Mouse (Mus musculus) megakaryocyte, adult 5-6 weeks (primary cell): Measurements from ENCODE around the gene Dok3. TPM values are rescaled to one million over a fixed set of nuclear protein-coding genes. Genes with fewer than 3 reads are reported as not detected.
A peak's percentile ranks its signal among the peaks of the same experiment; 100 is the strongest.

Experiments used
- ATAC-seq: 2 replicates; pipeline ENCODE4 v1.8.0; 2016; ENCODE audit warnings: mild to moderate bottlenecking, inconsistent platforms; ENCODE audit not compliant: poor library complexity, severe bottlenecking
- total RNA-seq, 2 experiments: library from RNA; stranded (forward) in 1 of 2; stranded (reverse) in 1 of 2; fragments of 153-499, 151-499 nt in 1 of 2; fragments of 221-1000, 200-1000 nt in 1 of 2; gene quantifications; 2 replicates each; pipeline versions ENCODE4 v1.2.3 to v1.2.4; 2015 to 2017

Dok3 gene
- total RNA-seq, 2 experiments from 2014 or later = 80.6 to 88.6 TPM

DNA sequence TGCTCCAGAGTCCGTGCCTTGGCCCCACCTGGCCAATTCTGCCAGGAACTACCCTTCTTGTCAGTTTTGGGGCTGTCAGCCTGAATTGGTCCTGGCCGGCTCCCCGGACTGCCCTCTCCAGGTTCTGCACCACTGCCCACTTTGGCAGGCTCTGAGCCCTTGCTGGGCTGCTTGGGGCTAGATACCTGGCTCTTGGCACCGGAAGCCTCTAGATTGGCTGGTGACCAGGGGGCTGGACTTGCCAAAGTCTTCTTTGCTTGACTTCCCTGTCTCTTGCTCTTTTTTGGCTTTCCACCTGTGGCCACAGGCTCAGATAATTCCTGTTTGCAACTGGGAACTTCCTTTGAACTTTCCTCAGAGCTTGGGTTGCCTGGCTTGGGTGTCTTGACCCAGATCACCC, 13.8 kb upstream of the Dok3 start:
- no peak for ATAC-seq

DNA sequence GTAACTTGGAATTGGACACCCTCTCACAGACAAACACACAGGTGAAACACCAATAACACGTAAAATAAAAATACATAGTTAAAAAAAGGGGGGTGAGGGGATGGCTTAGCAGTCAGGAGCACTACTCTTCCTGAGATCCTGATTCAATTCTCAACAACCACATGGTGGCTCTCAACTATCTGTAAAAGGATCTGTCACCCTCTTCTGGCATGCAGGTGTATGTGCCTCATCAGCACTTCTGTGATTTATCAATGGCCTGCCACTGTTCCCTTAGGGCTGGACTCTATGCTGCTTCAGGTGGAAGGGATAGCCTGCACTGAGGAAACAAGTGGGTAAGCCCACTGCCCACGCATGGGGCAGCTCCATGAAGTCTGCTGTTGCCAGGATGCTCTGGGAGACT, 11.8 kb upstream of the Dok3 start:
- no peak for ATAC-seq

DNA sequence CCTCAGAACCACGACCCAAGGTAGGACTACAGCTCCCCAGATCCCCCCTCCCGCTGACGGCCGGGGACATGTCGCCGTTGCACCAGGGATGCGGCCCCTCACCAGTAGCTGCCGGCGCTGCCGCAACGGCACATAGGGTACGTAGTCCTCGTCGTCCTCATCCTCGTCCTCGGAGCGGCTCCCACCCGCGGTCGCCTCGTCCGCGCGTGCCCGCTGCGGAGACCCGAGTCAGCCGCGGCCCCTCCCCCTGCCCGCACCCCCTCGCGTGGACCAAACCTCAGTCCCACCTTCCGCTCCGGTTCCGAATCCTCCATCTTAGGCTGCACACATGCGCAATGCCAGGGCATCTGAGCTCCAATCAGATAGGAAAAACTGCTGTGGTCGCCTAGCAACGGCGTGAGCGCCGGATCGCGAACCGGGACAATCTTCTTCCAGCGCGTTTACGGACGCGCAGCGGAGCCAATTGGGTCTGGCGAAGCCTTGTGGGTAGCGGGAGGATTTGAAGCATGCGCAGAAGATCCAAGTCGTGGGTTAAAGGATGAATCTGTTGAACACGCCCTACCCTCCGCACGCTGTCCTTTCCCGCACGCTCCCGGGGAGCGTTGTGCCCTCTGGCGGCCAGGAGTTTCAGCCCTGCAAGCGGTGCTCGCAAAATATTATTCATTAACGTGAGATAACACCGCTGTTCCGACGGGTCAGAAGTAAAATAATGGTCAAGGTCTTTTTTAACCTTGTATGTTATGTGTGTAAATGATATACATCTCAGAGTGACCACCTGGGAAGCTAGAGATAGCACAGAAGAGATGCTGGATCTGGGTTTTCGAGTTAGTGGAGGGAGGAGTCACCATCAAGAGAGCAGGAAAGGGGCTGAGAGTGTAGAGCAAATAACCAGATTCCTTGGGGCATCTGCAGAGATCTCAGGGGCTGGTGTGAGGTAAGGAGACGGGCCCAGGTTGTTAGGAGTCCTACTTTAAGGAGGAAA, 7.4 kb upstream of the Dok3 start, which contains the start of gene Ddx41:
TSS of gene Ddx41 (minus strand) at position 465 of the 982 bp plus-strand sequence.
- ATAC-seq = peak; percentile 97

DNA sequence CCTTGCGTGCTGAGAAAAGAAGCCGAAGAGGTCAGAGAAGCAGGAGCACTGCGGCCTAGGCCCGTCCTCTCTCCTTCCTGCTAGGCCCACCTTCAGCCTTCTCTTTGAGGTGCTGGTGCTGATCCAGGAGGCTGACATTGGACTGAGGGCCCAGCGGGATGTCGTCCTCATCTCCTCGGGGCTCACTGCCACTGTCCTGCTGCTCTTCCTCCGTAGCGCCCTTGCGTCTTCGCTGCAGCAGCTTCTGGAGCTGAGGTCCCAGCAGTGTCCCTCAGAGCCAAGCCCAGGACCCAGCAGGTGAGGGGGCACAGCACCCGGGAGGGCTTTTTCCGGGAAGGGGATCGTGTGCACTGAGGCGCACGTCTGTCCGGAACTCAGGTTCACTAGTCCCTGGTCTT, 6.7 kb upstream of the Dok3 start:
- ATAC-seq = no peak

DNA sequence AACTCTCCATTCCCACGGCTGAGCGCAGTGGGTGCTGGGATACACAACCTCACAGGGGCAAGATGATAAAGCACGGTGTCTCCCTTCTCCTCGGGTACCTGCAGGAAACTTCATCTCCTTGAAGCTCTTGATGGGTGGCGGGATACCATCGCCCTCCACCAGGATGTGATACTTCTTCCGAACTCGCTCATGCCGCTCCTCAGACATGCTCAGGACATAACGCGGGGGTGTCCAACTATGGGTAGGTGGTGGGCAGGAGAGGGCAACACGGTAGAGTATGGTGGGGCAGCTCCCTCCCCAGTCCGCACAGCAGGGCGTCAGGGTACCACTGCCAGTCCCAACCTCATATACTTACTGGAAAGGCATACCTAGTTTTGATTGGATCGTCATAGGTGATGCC, 6.1 kb upstream of the Dok3 start:
- ATAC-seq = no peak

DNA sequence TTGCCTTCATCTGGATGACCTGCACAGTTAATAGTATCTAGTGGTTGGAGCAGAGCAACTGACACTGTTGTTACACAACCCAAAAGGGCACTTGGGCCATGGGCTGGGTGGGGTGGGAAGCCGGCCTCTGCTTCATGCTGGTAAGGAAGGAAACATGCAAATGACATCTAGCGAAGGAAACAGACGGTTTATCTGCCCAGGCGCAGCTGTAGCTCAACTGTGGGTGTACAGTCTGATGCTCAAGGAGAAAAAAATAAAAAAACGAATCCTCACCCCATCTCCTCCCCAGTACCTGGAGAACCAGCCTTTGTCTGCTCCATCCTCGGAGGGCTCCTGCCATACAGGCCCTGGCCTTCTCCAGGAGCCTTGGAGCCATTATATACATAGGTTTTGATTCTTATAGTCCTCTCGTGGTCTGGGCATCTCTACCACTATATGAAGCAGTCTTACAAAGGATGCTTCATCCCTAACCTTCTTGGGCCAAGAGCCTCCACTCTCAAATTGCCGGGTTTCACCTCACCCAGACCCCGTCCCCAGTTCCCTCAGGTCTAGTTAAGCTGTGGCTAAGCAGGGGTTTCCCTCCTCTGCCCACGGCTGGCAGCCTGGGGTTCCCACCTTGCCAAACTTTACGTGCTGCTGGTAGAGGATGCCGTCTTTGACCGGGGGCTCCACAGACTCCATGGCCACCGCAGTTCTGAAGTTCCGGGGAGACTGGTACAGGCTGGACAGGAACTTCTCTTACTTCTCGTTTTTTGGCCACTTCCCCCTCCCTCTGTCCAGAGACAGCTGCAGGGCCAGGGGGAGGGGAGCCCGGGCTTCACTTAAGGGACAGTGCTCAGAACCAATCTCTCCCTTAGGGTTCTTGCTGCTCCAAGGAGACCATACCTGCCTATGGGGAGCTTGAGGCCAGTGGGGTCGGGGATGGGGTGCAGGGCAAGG, 993 bp downstream of the Dok3 start:
- ATAC-seq = peak; percentile 69

DNA sequence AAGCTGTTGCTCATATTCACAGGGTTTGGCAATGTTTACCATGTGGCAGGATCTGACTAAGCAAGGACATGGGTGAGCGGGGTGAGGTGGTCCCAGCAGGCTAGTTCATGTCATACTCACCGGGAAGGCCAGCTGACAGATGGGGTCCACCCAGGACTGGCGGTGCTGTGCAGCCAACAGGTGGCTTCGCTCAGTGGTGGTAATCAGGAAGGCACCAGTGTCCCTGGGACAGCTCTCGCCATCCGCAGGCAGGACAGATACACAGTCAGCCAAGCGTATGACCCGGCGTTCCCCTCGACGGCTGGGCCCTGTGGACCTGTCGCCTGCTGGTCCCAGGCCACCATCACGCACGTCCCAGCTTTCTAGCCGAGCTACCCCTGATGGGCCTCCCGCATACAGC, 1.9 kb downstream of the Dok3 start:
- ATAC-seq = no peak

DNA sequence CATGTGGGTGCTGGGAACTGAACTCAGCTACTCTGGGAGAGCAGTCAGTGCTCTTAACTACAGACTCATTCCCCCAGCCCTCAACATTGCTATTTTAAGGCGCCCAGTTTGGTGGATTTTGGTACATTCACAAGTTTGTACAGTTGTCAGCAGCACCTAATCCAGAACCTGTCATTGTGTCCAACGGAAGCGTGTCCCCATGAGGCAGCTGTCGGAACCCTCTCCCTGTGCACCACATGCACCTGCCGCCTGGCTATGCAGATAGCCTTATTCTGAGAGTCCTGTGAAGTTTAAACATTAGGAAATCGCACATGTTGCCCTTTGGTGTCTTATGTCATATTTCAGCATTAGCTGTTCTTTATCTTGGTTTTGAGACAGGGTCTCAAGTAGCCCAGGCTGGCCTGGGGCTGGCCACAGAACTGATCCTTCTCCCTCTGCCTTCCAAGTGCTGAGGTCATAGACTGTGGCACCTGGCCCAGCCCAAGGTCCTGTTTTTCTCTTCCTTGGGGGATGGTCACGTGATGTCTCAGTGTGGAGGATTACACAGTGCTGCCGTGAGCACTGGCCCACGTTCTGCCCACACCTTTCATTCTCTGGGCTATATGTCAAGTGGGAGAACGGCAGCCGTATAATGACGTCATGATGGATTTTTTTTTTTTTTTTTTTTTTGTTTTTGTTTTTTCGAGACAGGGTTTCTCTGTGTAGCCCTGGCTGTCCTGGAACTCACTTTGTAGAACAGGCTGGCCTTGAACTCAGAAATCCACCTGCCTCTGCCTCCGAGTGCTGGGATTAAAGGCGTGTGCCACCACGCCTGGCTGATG, 3.2 kb downstream of the Dok3 start:
- ATAC-seq = peak; percentile 22

DNA sequence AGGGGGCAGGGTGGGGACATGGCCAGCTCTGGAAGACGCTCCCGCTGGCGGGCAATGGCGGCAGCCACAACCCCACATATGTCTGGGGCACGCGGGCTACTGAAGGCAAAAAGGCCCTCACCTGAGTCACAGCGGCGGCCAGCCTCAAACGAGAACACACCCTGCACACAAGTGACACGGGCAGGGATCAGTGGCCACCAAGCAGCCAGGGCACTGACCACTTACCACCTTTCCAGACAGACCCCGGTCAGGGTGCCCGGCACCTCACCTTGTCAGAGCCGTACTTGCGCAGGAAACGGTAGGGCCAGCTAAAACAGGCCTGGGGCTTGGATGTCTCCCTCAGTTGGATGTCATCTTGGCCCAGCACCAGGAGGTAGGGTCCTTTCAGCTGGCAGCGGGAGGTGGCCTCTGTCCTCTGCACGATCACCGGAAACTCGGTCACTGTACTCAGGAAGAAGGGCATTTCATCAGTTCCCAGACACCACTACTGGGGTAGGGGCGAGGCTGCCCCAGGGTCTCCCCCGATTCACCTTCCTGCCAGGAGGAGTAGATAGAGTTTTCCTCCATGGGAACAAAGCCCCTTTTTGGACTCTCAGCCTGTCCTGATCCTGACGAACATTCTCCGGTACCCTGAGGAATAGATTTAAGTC, 5.0 kb downstream of the Dok3 start:
- no peak for ATAC-seq

DNA sequence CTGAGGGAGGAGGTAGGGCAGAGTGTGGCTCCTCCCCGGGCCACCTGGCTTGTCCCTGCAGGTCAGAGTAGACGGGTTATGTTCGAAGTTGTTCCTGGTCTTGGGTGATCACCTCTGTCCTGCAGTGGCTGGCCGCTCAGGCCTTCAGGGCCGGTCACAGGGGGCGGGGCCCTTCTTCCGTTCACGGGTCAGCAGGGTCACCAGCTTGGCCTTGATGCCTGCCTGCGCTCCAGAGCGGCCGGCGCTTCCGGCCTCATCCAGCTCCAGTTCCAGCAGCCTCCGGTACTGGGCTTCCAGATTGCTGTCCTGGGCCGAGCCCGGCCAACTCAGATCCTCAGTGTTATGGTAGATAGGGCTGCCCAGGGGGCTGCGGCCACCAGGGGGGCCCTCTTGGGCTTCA, 5.8 kb downstream of the Dok3 start:
- ATAC-seq = no peak

DNA sequence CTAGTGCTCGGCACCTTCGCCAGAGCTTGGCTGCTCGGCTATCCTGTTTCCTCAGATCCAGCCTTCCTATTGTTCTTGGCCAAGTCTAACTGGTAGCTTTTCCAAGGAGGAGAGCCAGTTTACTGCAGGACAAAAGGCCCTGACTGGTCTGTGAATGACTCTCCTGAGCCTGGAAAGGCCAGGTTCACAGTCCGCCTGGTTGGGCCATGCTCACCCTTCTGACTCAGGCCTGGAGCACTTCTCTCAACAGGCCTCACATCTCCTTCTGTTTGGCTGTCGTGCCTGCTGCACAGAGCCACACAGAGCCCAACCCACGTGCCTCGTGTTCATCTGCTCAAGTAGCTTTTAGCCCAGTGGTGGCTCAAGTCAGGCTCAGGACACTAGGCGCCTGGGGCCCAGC, 6.4 kb downstream of the Dok3 start:
- no peak for ATAC-seq

DNA sequence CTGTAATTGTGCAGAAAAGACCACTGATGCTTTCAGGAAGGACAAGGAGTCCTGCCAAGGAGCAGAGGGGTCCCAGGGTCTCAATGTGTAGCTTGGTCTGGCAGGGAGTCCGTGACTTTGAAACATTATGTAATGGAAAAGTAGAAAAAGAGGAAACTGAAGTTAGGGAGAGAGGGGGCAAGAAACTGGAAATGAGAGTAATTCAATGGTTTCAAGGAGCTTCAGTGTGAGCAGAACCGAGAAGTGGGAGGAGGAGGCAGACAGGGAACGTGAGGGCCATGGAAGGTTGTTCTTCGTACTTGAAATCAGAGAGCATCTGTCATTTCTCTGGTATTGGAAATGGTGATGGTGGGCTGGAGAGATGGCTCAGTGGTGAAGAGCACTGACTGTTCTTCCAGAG, 9.5 kb downstream of the Dok3 start:
- ATAC-seq = peak; percentile 73

DNA sequence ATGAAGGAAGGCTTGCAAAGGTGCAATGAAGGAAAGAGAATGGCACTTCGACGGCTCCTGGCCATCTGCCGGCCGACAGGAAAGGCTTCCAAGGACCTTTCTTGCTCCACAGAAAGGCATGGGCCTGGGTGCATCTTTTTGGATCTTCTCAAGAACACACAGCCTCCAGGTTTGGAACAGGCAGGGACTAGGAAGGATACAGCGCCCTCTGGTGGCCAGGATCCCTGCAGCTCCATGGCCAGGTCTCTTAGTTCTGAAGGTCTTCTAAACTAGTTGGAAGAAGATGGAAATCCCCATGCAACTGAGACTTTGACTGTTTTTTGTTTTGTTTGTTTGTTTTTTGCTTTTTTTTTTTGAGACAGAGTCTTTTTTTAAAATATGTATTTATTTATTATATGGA, 12.1 kb downstream of the Dok3 start:
- ATAC-seq = peak; percentile 39

DNA sequence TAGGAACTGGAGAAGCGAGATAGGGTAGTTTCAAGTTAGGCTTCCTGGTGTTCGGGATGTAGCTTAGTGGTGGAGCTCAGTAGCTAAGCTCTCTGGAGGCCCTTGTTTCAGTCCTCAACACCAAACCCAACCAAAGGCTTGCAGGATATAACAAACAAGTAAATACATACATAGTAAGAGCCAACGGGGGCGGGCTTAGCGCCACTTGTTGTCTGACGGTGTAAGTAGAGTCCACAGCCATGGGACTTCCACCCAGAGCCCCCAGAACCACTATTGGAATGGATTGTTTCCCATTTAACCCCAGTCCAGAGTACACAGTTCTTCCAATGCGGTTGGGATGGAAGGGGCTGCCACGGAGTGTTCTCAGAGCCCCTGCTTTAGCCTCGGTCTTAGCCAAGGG, 15.3 kb downstream of the Dok3 start:
- ATAC-seq = no peak

DNA sequence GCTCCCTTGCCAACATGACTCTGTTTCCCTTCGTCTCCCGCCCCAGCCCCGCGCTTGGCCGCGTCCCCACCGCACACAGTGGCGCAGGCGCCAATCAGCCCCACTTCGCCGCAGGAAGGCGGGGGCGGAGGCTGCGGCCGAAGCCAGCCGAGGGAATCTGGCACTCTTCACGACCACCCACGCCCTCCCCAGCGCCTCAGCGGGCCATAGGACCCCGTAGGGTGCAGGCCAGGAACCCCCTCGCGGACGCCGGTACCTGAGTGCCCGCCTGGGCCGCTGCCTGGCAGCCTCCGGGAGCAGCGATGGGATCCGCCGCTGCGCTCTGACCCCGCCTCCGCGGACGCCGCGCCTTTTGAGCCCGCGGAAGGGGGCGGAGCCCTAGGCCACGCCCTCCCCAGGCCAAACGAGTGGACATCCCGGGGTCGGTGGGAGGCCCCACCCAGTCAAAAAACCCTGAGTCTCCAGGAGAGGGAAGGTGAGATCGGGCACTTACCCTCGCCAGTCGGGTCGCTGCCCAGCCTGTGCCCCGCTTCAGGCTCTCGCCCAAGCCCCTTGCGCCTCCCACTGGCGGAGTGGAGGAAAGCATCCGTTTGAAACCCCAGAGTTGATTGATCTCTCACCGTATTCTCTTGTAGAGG, 15.9 kb downstream of the Dok3 start, which contains the start of gene Pdlim7:
TSS of gene Pdlim7 (minus strand) at position 566 of the 638 bp plus-strand sequence.
- ATAC-seq = peak; percentile 78

DNA sequence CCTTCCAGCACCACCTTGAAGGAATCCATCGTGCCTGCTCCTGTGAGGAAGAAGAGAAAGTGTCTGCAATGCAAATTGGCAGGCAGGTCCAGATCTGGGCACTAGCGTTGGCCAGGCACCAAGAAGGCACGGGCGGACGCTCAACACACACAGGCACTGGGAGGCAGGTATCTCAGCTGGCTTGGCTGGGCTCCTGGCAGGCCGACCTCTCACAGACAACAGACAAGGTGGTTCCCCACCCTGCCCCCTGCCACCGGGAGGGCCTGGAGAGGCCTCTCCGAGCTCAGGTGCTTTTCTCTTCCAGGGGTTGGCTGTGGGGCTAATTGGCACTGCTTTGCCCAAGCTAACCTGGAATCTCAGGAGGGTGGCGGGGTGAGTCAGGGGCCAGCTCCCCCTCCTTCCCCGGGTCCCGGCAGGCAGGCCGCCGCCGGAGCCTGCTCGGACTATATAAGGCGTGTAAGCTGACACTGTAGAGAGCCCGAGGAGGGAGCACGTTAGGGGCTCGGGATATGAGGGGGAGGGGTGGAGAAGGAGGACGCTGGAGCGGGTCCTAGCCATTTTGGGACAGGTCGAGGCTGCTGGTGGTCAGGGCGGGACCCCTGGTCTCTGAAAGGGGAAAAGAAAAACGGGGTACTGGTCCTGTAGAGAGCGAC, 16.6 kb downstream of the Dok3 start:
- no peak for ATAC-seq

DNA sequence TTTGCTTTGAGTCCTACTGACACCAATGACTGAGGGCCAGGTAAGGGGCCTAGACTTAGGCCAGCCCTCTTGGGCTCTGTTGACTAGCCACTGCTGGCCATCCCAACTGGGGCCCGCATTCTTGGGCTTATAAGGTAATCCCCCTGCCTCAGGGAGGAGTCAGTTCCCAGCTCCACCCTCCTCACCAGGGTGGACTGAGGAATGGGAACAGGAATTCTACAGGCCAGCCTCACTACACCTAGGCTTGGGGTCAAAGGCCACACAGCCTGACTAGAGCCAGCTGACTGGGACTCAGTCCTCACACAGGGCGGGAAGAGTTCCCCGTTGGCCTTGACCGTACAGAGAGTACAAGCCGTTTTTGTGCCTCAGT, 17.6 kb downstream of the Dok3 start:
- ATAC-seq = no peak

DNA sequence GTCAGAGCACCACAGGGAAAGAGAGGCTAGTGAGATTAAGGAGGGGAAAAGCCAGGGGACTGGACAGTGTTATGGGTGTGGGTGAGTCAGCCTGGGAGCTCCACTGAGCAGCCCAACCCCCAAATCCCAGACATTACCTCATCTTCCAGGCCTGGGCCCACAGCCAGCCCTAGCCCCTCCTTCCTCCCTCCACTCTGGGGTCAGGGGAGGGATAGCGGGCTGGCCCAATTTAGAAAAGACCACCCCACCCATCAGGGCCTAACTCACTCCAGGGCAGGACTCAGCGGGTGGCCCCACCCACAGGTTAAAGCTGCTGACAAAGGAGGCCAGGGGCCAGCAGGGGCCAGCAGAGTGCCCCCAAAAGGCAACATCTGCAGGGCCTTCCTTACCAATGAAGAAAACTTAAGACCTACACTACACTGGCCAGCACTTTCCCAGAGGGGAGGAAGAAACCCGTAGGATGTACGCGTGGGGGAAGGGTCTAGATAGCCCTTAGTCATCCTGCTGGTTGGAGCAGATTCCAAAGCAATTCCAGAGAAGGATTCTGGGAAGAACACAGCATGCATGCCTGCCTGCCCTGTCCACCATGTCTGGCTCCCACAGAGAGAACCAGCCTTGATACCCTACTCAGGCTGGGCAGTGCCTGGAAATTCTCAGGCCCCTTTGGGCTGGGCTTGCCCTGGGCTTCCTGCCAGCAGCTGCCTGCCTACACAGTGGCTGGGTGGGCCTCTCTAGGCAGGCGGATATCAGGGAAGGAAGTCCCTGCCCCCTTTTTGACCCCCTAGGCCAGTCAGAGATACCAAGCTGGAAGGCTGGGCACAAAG, 18.2 kb downstream of the Dok3 start:
- peak; percentile 33 for ATAC-seq
